Mouse (Mus musculus) spleen, postnatal 10 days (tissue): ENCODE data around the gene Ndufb11.

ENCODE experiments used
- DNase-seq, 2 experiments: peaks; one replicate each; pipeline ENCODE4 v3.0.0; 2021 to 2022; ENCODE audit warnings: low spot score in 2 of 2

Gene Ndufb11

GRCm38 (mm10) chrX:20617176-20617902, at the start of gene Ndufb11, which contains the start of gene Rbm10:
Gene Ndufb11 (minus strand): TSS chrX:20617619.
Gene Rbm10 (plus strand): TSS chrX:20617503.
- peak; percentile 73 to 83 for DNase-seq

GRCm38 (mm10) chrX:20663444-20663790, 46.0 kb upstream of the Ndufb11 start:
- no peak for DNase-seq

DNA sequence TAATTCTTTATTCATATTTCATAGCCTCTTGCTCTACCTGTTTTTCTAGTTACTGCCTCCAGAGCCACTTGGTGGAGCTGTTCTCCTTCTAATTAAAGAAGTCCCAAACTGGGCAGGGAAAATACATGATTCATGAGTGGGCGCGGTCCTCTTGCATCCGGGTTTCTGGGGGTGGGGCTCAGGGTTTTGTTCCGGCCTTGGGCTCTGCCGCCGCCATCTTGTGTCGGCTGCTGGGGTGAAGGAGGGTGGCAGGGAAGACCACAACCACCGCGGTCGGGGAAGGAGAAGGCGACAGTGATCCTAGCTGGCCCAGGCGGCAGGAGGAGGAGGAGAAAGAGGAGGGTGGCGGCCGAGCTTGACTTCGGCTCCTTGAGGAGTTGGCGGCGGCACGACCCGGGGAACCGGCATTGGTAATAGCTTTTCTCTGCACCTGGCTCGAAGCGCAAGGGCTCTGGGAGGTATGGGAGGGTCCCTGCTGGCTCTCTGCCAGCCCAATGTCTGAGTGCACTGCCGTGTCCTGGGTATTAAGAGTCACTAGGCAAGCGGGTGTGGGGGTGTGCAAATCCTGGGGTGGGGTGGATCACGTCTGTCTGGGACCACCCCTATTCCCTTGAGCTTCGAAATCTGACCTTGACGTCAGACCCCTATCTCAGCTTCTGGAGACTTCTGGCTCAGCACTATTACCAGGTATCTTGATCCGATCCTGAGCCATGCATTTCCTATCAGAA, 45.5 kb upstream of the Ndufb11 start:
- peak; percentile 68 to 85 for DNase-seq

DNA sequence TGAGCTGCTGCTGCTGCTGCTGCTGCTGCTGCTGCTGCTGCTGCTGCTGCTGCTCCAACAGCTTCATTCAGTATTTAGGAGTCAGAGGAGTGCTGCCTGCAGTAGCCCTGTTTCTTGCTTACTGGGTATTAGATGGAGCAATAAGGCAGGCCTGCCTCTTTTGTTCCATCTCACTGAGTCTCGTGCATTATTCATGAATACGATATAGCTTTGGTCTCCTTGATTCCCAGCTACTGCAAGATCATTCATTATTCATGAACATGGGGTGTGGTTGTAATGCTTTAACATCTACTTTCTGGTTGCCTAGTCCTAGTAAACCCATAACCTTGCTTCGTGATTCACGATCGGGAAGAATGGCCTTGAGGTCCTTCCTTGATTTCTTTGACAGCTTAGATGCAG, 44.9 kb upstream of the Ndufb11 start:
- no peak for DNase-seq

- DNase-seq, result peak; percentile 14 to 28
These were observed 41.5 kb upstream of the Ndufb11 start for GRCm38 (mm10) chrX:20658891-20659406.

DNA sequence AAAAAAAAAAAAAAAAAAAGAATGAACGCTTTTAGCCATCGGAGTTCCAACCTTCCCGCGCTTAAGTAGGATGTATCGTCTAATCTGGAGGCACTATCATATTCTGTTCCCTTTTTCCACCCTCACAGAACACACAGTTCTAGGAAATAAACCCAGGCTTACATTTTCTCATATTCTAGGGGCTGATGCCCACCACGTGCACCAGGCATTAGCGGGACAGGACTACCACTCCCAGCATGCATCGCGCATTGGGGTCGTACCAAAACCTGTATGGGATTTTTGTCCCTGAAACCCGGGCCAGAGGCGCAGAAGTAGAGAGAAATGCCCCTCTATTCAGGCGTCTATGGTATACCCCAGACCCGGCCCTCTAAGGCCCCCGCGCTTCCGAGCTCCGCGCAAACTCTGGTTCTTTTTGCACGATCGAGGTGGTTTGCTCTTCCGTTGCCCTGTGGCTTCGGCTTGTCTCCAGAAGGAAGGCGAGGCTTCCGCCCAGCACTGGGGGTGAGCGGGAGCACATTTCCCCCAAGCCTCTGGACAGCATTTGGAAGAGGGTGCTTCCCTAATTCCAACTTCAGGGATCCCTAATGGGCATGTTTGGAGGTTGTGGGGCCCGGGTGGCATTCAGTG, 40.7 kb upstream of the Ndufb11 start, which contains the start of gene Uba1:
Uba1 (plus strand) TSS at position 301 of the 627 bp plus-strand sequence.
- peak; percentile 37 to 84 for DNase-seq

DNA sequence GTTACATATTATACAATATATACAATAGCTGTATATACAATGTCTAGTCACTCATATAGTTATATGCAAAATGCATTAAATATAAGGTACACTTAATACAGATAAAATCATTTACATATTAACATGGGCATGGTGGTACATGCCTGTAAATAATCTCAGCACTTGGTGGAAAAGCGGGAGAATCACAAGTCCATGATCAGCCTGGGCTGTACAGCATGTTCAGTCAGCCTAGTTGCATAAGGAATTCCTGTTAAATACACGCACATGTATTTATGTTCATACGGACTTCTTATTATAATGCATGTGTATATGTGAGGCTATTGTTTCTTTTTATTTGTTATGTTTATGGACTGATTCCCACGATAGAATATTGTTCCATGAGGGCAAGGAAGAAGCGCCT, 40.2 kb upstream of the Ndufb11 start:
- DNase-seq, result no peak

- no peak for DNase-seq
These were observed 27.4 kb upstream of the Ndufb11 start for GRCm38 (mm10) chrX:20644780-20645179.

DNA sequence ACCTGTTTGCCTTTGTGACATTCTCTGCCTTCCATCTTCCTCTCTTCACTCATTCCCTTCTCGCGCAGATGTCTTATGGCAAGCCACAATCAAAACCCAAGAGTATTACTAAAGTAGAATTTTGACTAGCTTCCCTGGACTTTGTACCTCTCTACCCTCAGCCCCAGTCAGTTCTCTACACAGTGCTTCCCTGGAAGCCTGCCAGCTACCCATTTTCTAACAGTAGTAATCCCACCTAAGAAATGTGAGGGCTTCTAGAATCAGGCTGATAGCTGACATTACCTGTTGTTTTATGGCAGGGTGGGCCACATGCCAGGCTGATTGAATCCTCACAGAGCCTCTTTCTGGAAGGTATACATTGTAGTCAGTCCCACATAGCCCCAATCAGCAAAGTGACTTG, 20.7 kb upstream of the Ndufb11 start:
- DNase-seq, result no peak

DNA sequence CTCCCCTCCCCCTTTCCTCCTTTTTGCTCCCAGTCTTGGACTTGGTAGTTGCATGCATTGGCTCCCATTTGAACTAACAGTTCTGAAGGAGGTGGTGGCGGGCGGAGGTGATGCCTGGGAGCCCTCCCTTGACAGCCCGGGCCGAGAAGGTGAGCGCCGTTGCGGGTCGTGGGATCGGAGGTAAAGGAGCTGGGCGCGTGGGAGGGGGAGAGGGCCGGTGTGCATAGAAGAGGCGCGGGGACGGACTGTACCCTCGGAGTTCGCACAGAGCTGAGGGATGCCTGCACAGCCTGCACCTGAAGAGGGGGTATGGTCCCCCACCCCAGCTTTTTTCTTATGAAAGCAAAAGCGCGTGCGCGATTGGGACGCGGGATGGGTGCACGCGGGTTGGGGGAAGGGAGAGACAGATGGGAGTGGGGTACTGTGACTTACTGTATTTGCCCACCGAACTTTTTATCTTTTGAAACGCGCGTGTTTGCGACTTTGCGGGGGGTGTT, 532 bp upstream of the Ndufb11 start:
- no peak for DNase-seq

DNA sequence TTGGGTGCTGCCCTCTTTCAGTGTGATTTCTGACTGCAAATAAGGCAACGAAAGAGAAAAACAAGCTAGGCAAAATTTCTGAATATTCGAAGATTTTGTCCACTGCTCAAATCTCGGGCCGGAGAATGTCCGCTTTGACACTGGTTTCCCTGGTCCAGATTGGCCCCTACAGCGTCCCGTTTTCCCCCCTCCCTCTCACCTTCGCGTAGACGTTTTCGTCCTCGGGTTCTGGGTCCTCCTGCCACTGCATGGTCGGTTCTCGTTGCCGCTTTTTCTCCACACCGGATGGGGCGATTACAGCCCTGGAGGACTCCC, 601 bp downstream of the Ndufb11 start:
- DNase-seq, result peak in 1 of 2 experiments; percentile 60

DNA sequence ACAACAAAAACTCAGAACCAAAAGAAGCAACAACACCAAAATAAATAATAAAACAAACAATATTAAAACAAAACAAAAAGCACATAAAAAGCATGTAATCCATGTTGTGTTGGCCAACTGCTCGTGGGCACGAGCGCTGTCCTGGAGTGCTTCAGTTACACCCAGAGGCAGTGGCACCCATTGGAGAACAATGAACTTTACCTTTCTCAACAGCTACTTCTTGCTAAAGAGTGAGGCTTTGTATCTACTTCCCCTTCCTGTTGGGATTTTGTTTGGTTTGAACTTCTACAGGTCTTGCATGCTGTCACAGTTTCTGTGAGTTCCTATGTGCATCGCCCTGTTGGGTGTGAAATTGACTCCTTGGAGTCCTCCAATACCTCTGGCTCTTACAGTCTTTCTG, 8.9 kb downstream of the Ndufb11 start:
- no peak for DNase-seq

GRCm38 (mm10) chrX:20587968-20588367, 29.5 kb downstream of the Ndufb11 start:
- DNase-seq, result peak in 1 of 2 experiments; percentile 11

DNA sequence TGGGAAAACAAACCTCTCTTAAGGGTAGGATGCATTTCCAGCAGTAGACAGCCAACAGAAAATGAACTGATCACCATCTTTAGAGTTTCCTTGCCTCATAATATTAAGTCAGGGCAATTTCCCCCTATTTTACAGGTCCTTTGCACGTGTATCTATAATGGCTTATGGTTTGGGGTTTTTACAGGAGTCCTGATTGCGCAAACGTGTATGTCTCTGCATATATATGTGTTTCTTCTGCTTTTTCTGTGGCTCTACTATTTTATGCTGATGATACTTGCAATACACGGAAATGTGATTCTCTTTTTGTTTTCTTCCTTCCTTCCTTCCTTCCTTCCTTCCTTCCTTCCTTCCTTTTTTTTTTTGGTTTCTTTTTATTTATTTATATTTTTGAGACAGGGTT, 43.5 kb downstream of the Ndufb11 start:
- DNase-seq, result no peak

GRCm38 (mm10) chrX:20572683-20573082, 44.7 kb downstream of the Ndufb11 start:
- no peak for DNase-seq

DNA sequence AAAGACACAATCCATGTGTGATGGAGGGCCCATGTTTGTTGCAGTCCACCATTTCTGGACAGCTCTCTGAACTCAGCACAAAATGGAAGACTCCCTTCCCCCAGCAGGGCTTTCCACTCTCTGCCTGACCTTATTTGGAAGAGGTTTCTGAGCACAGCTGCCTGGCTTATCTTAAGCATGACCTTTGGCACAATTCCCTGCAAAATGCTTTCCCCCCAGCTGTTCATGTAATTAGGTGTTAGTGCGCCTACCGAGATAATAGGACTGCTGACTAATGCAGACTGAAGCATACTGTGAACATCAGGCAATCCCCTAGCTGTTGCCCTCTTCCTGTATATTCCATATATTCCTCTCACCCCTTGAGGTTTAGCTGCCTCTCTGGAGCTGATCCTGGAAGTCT, 46.4 kb downstream of the Ndufb11 start:
- no peak for DNase-seq
